Mouse (Mus musculus) liver, postnatal 0 days (tissue): ENCODE measurements around the gene Lfng. TPM values are rescaled to one million over a fixed set of nuclear protein-coding genes. Genes with fewer than 3 reads are reported as not detected.

Experiments used
- ATAC-seq: fragments of 200-750 bp; cut with Nextera tagmentation; 2 replicates; pipeline ENCODE4 v1.8.0; 2017; ENCODE audit warnings: mild to moderate bottlenecking, moderate library complexity
- DNase-seq: peaks from one replicate; pipeline ENCODE4 v3.0.0-alpha.2; 2016
- H3K27ac ChIP-seq: fragments of 300-500 bp; sonication (generic); 2 replicates; pipeline ENCODE4 v1.5.1; 2014; ENCODE audit warnings: antibody characterized with exemption, moderate library complexity, mild to moderate bottlenecking, low read depth
- H3K27me3 ChIP-seq: fragments of 300-500 bp; sonication (generic); 2 replicates; pipeline ENCODE4 v1.6.1; 2014; ENCODE audit warnings: low read length, control low read depth, mixed read lengths; ENCODE audit not compliant: insufficient read depth
- H3K36me3 ChIP-seq: fragments of 300-500 bp; sonication (generic); replicated peaks from 2 replicates; pipeline ENCODE4 v1.6.1; 2014; ENCODE audit warnings: mild to moderate bottlenecking, control low read depth, low read length, moderate library complexity, mixed read lengths; ENCODE audit not compliant: insufficient read depth
- H3K4me1 ChIP-seq: fragments of 300-500 bp; sonication (generic); 2 replicates; pipeline ENCODE4 v1.6.1; 2014; ENCODE audit warnings: antibody characterized with exemption, mild to moderate bottlenecking, control low read depth; ENCODE audit not compliant: insufficient read depth
- H3K4me2 ChIP-seq: fragments of 300-500 bp; sonication (generic); 2 replicates; pipeline ENCODE4 v1.6.1; 2014; ENCODE audit warnings: low read depth, mild to moderate bottlenecking, low read length, moderate library complexity, mixed read lengths
- H3K4me3 ChIP-seq: fragments of 300-500 bp; sonication (generic); 2 replicates; pipeline ENCODE4 v1.5.1; 2014; ENCODE audit warnings: low read depth, low read length
- H3K9ac ChIP-seq: fragments of 300-500 bp; sonication (generic); replicated peaks from 2 replicates; pipeline ENCODE4 v1.6.1; 2014; ENCODE audit warnings: mild to moderate bottlenecking, moderate library complexity
- H3K9me3 ChIP-seq: fragments of 300-500 bp; sonication (generic); 2 replicates; pipeline ENCODE4 v1.6.1; 2016; ENCODE audit warnings: mild to moderate bottlenecking, control low read depth, low read length, mixed read lengths
- CTCF ChIP-seq: sonication (generic); IDR thresholded peaks from 2 replicates; pipeline ENCODE4 v1.5.1; 2016; ENCODE audit warnings: antibody characterized with exemption, low read depth
- EP300 ChIP-seq: IDR thresholded peaks from 2 replicates; pipeline ENCODE4 v1.6.1; 2016; ENCODE audit warnings: antibody characterized with exemption, low read depth, mild to moderate bottlenecking
- WGBS: fragments of 180-500 bp; shearing (Covaris S2); extraction: QIAGEN DNeasy Blood & Tissue Kit; methylation state at CpG from one replicate; pipeline ENCODE4 v1.1.7; 2014; ENCODE audit not compliant: insufficient replicate concordance; 5-methylcytosine and 5-hydroxymethylcytosine counted together
- polyA plus RNA-seq: library from polyadenylated mRNA; unstranded; fragments of >200 nt; fragmentation: Nextera tagmentation; extraction: Ambion mirVana; gene quantifications from 2 replicates; pipeline ENCODE4 v1.2.1, GENCODE M21; 2015

Lfng gene
- polyA plus RNA-seq, 1 experiment from 2014 or later = 5.9 TPM

DNA sequence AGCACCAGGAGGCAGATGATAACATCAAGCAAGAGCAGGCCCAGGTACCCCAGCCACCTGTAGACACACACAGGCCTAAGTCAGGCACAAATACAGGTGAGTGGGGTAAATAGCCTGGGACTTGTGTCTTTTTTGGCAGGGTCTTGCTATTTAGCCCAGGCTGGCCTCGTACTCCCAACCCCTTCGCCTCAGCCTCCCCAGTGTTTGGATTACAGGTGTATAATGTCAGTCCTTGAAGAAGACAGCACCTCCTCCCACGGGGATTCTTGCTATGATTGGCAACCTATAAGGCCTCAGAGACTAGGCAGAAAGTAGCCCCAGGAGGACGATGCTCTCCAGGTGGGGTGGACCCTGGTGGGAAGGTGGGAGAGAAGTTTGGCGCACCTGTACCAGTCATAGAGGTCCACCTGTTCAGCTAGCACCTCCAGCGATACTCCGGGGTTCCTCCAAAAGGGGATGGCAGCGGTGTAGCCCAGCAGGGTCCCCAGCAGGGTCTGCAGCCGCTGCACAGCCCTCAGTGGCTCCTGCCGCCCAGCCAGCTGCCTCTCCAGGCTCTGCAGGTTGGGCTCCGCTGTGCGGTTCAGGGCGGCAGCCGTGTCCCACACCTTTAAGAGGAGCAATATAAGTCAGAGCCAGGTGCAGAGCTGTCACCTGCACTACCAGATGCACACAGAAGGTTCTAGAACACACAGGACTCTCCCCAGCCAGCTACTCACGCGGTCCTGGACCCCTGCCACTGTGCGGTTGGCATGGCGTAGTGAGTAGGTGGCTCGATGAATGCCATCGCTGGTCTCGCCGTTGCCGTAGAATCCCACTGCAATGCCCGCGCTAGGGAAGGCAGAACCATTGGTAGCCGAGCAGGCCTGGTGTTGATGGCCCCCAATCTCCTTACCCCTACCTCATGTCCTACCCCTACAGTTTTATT, 27.9 kb downstream of the Lfng start:
- DNase-seq (no peak), ATAC-seq (no peak)
- Histone ChIP-seq H3K27ac (no peak overlapping the region), H3K4me2 (no peak overlapping the region), H3K9ac (no peak overlapping the region), H3K4me1 (peaks cover 12% of the 10 kb centered on the region), H3K36me3 (peaks cover 14% of the 10 kb centered on the region), H3K9me3 (no peaks in the 10 kb centered on the region), H3K4me3 (no peak overlapping the region), H3K27me3 (no peaks in the 10 kb centered on the region)
- TF ChIP-seq EP300 = no peak
- no peak for TF ChIP-seq CTCF
- WGBS = 92% methylated on average over 26 of the region's 26 CpGs

- H3K4me2 ChIP-seq = no peak overlapping the region
- no peak overlapping the region for H3K4me3 ChIP-seq
- 58% methylated on average over 7 of the region's 7 CpGs for WGBS
- peaks cover 14% of the 10 kb centered on the region for H3K36me3 ChIP-seq
- no peak for DNase-seq
- H3K4me1 ChIP-seq = peaks cover 18% of the 10 kb centered on the region
- no peaks in the 10 kb centered on the region for H3K9me3 ChIP-seq
- H3K27me3 ChIP-seq = no peaks in the 10 kb centered on the region
- no peak overlapping the region for H3K9ac ChIP-seq
- peak; percentile 32 for TF ChIP-seq CTCF
- TF ChIP-seq EP300 = no peak
- peak; percentile 46 for ATAC-seq
- peak overlapping the region; percentile 68 for H3K27ac ChIP-seq
Observed at GRCm38 (mm10) chr5:140636316-140637057, 29.4 kb downstream of the Lfng start.

DNA sequence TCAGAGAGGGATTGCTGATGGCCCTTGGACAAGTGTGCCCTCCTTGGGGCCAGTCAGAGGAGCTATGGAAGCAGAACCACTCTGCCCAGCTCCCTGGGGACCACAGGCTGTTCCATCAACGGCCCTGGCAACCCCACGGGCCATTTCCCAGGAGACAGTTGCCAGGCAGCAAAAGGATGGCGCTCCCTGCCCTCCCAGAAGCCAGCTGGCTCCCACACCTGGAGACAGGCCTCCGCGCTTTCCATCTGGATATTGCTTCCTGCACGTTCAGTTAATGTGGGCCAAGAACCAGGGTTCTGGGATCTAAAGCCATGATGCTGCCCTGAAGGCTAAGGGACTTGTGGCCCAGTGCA, 29.9 kb downstream of the Lfng start:
- Histone ChIP-seq H3K36me3 (peaks cover 14% of the 10 kb centered on the region), H3K4me1 (peaks cover 23% of the 10 kb centered on the region), H3K27me3 (no peaks in the 10 kb centered on the region), H3K9me3 (no peaks in the 10 kb centered on the region), H3K4me2 (no peak overlapping the region; the same call in 1 of the 2 replicates), H3K4me3 (no peak overlapping the region), H3K27ac (peak overlapping the region; percentile 68), H3K9ac (no peak overlapping the region)
- ATAC-seq = peak; percentile 22
- WGBS = 76% methylated on average over 6 of the region's 6 CpGs
- DNase-seq = no peak
- no peak for TF ChIP-seq EP300
- TF ChIP-seq CTCF = no peak

- DNase-seq (no peak), ATAC-seq (no peak)
- H3K4me3 ChIP-seq = no peak overlapping the region
- no peaks in the 10 kb centered on the region for H3K27me3 ChIP-seq
- H3K36me3 ChIP-seq = peaks cover 13% of the 10 kb centered on the region
- no peak for TF ChIP-seq EP300
- TF ChIP-seq CTCF = no peak
- H3K27ac ChIP-seq = no peak overlapping the region
- no peak overlapping the region for H3K4me2 ChIP-seq
- peaks cover 28% of the 10 kb centered on the region for H3K4me1 ChIP-seq
- 70% methylated on average over 3 of the region's 3 CpGs for WGBS
- no peak overlapping the region for H3K9ac ChIP-seq
- H3K9me3 ChIP-seq = no peaks in the 10 kb centered on the region
Observed at GRCm38 (mm10) chr5:140637989-140638388, 30.9 kb downstream of the Lfng start.

DNA sequence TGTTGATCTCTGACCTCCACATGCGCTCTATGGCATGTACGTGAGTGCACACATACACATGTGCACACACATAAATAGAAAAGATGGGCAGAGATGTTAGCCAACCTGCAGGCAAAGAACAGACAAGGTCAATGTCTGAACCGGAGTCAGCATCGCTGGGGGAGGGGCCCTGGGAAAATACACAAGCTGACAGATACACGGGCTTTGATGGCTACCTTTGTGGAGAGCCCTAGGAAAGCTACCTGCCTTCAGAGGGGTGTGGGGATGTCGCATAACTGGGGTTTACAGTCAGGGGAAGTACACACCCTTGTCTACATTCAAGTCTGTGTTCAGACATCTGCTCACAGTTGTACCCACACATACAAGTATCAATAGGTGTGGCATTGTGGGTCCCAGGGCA, 31.4 kb downstream of the Lfng start:
- TF ChIP-seq EP300 = no peak
- TF ChIP-seq CTCF = no peak
- peaks cover 10% of the 10 kb centered on the region for H3K36me3 ChIP-seq
- peaks cover 26% of the 10 kb centered on the region for H3K4me1 ChIP-seq

DNA sequence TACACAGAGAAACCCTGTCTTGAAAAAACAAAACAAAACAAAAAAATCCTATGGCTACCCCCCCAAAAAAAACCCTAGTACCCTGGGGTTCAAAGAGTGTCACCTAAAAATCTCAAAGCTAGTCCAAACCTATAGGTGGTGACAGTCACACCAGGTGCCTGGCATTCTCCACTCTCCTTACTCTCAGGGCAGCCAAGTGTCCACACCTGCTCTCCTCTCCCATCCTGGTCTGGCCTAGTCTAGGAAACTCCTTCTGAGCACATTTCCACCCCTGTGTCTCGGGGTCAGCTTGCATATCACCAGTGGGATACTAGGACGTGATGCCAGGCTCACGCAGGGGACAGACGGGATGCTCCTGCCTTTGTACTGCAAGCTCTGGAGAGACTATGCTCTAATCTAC, 32.2 kb downstream of the Lfng start:
- no peak overlapping the region for H3K4me2 ChIP-seq
- DNase-seq = no peak
- H3K4me1 ChIP-seq = peaks cover 26% of the 10 kb centered on the region
- TF ChIP-seq EP300 (no peak), CTCF (no peak)
- H3K4me3 ChIP-seq = no peak overlapping the region
- WGBS = 89% methylated on average over 4 of the region's 4 CpGs
- H3K9me3 ChIP-seq = no peaks in the 10 kb centered on the region
- ATAC-seq = no peak
- peaks cover 10% of the 10 kb centered on the region for H3K36me3 ChIP-seq
- H3K27me3 ChIP-seq = no peaks in the 10 kb centered on the region
- H3K9ac ChIP-seq = no peak overlapping the region
- no peak overlapping the region for H3K27ac ChIP-seq

More for the DNA sequence above, 31.4 kb downstream of the Lfng start:
- H3K9me3 ChIP-seq = no peaks in the 10 kb centered on the region
- no peak overlapping the region for H3K4me3 ChIP-seq
- 73% methylated on average over 6 of the region's 6 CpGs for WGBS
- no peak overlapping the region for H3K4me2 ChIP-seq
- ATAC-seq (peak; percentile 13; the same call in 1 of the 2 replicates), DNase-seq (no peak)
- H3K27ac ChIP-seq = no peak overlapping the region
- H3K9ac ChIP-seq = no peak overlapping the region
- no peaks in the 10 kb centered on the region for H3K27me3 ChIP-seq
